Mouse (Mus musculus) urinary bladder, postnatal 14 days (tissue): ENCODE measurements at regions not wholly inside any gene's neighbourhood (a gene's known extent, or its start where the extent isn't known, plus 50 kb on each side); places are given as distances from the start of the nearest gene placed in this dataset.

Experiments used
- DNase-seq: peaks from one replicate; pipeline ENCODE4 v3.0.0; 2021; ENCODE audit warnings: low spot score

DNA sequence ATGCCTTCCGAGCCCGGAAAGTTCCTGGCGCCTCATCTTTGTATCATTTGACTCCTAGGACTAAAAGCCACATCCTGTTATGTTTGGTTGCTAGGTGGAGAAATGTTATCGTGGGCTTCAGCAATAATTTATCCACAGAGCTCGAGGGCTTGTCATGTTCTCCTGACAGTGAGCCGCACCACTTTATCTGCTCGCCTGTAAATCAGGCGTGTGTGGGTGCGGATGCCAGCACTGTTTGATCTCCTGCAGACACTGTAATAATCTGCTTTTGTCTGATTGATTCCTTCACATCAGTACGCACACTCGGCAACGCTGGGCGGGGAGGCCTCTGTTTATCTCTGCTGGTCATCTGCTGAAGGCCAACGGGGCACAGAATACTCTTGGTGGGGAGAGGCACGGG lies 178.5 kb upstream of the Zfp64 start:
- DNase-seq = no peak

DNA sequence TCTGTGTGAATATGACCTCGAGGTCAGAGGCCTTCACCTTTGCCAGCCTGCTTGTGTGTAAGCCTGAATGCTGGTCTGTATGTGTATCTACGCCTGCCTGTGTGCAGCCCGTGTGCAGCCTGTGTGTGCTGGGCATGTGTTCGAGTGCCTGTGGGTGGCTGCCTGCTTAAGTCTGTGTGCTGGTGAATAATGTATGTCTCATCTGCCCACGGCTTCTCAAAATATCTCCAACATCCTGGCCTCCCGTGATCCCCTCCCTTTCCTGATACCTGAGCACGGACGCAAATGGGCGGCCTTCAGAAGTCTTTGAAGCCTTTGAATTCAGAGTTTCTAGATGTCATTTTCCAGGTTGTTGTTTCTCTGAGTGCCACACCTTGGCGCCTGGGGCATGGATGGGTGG lies 170.1 kb upstream of the Zfp64 start:
- DNase-seq = no peak

DNA sequence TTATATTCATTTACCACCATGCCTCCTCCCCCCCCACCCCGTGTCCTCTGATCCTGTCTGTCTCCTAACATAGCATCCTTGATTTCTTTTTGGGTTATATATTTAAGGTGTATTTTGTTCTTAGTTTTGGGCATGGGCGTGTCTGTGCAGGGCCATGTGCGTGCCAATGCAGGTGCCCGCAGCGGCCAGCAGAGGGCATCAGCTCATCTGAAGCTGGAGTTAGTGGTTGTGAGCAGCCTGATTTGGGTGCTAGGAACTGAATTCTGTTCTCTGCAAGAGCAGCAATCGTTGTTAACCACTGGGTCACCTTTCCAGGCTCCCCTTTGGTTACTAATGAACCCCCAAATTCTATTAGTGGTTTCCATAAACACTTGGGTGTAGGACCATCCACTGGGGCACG lies 167.5 kb upstream of the Zfp64 start:
- no peak for DNase-seq

DNA sequence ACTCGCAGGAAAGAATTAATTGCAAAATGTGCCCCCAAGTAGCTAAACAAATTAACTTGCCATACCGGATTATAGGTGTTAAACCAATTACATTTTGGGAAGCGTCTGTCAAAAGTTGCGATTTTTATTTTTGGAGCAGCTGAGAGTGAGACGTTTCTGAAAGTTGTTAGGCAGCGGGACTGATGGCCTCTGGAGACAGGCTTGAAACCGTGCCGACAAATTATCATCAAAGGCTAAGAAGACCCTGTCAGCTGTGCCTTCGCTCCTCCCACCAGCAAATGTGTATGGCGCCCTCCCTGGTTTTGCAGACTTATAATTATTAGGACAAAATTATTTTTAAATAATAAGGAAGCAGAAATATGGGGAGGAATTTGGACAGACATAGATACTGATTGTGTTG lies 161.5 kb upstream of the Zfp64 start:
- no peak for DNase-seq

DNA sequence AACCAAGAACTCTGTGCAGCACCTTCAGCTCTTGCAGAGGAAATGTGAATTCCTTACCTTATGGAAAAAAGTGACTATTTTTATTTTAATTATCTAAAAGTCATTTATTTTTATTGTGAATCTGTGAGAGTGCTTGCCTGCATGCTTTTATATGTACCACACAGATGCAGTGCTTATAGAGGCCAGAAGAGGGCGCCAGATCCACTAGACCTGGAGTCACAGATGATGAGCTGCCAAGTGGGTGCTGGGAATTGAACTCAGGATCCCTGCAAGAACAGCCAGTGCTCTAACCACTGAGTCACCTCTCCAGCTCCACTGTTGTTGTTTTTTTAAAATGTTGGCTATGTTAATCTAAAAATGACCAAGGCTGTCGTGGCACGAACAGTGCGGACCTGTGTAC lies 153.7 kb upstream of the Zfp64 start:
- no peak for DNase-seq

DNA sequence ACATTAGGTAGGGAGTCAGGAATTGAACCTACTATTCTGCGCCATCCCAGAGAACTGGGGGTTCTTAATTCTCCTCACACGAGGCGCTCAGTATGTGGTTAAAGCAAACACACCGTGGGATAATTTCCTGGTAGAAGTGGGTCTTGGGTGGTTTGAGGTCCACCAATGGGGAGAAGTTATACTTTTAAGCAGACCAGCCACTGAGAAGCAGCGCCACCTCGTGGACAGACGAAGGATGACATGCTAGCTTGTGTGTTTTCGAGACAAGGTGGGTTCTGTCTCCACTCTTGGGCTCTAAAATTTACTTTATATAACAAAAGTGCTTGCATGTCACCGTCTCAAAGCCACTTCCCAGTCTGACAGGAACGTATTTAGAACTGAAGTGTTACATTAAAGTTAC lies 152.7 kb upstream of the Zfp64 start:
- peak; percentile 44 for DNase-seq

DNA sequence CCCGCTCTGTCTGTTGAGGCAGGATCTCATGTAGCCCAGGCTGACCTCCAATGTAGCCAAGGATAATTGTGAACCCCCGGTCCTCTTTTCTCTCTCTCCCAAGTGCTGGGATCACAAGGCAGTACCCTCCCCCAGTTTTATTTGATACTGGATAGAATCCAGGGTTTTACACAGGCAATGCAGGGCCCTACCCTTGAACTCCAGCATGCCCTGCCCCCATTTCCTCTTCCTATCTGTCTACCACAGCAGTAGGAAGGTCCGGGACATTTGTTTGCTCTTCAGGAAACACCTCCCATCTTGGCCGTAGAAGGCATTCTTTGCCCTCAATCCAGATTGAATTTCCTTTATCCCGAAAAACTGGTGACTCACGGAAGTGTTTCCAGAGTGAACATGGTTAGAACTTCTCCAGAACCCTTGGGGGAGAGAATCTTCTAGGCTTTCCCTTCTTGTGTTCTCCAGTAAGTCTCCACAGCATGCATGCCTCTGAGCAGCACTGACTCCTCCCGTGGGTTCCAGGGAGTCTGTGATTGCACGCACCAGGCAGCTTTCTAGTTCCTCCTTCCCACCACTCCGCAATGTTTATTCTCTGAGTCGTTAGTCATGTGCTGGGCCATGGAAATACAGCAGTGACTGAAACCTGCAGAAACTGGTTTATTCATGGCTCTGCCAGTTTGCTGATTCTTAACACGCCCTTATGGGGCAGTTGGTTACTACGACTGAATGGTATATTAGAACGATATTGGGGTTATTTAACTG lies 146.3 kb upstream of the Zfp64 start:
- no peak for DNase-seq

DNA sequence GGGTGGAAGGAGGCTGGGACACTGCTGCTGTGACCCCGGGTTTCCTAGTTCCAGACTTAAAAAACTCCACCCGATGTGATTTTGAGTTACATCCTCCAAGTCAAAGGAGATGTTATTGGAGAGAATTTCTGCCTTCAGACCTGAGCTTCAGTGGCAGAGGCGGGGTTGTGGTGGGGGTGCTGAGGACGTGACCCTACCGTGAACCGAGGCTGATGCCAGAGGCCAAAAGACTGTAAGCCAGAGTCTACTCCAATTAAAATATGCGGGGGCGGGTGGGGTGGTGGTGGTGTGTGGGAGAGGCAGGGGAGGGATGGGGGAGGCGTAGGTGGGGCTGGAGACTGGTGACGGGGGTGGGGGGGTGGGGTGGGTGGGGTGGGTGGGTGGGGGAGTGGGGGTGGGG lies 145.1 kb upstream of the Zfp64 start:
- DNase-seq = no peak

DNA sequence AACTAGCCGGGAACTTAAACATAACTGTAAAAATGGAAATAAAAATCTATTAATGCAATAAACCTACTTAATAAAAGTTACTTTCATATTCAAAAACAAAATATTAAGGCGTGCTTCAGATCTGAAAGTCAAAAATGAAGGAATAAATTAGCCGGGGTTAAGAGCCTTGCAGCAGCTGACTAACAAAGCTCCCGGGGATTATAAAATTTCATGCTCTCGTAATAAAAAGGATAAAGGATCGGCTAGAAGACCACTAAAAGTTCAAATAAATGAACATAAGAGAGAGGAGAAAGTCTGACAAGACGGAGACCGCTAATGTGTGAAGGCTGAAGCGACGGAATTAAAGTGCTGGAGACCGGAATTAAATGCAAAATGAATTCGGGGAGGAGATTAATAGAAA lies 144.3 kb upstream of the Zfp64 start:
- no peak for DNase-seq

DNA sequence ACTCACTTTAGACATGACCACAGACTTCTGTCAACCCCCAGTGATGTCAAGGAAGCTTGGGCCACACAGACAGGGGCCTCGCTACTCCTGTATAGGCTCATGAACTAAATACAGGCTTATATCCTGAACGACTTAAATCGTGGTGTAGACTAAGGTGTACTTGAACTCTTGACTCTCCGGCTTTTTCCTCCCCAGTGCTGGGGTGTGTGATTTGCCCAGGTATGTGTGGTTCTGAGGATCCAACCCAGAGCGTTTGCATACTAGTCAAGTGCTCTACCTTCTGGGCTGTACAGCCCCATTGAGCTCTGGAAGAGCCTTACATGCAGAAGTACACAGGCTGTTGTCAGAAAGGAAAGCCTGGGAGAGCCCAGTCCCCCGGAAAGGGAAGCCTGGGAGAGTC lies 143.2 kb upstream of the Zfp64 start:
- DNase-seq = no peak

DNA sequence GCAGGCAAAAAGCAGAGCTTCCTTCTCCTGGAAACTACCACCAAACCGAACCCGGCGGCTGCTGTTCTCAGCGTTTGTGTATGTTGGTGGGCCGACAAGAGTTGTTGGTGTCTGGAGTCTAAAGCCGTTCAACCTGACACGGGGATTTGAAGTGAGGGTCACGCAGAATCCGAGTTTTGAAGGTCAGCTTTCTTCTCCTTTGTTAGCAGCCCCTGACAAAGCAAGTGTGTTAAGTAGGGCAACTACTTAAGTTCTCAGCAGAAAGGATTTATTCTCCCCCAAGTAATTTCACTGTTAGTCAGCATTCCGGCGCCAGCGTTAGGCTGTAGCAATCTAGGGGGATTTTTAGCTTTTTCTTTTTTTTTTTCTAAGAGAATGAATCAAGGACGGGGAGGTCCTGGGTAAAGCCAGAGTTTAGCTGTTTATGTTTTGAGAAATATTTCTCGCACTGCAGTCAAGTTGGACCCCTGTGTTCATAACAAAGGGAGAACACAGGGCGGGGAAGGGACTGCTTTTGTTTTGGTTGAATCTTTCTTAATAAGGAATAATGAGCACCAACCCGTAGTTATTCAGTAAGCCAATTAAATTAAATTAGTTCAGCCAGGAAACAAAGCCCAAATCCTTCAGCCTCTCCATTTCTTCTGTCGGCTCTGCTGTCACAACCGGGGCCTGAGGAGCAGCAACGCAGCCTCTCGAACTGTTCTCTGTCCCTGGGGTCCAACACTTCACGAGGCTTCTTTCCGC lies 138.8 kb upstream of the Zfp64 start:
- no peak for DNase-seq

DNA sequence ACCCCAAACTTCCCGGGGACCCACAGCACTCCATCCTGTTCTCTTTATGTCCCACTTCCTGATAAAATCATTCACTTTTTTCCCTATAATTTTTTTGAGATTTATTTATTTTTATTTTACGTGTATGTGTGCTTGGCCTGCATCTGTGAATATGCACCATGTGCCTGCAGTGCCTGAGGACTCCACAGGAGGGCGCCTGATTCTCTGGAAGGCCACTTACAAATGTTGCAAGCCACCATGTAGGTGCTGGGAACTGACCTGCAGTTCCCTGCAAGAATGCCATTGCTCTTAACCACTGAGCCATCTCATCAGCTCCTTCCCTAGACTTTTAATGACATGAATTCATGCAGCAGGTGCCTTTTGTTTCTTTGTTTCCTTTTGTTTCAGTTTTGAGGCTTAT lies 134.9 kb upstream of the Zfp64 start:
- DNase-seq = no peak

DNA sequence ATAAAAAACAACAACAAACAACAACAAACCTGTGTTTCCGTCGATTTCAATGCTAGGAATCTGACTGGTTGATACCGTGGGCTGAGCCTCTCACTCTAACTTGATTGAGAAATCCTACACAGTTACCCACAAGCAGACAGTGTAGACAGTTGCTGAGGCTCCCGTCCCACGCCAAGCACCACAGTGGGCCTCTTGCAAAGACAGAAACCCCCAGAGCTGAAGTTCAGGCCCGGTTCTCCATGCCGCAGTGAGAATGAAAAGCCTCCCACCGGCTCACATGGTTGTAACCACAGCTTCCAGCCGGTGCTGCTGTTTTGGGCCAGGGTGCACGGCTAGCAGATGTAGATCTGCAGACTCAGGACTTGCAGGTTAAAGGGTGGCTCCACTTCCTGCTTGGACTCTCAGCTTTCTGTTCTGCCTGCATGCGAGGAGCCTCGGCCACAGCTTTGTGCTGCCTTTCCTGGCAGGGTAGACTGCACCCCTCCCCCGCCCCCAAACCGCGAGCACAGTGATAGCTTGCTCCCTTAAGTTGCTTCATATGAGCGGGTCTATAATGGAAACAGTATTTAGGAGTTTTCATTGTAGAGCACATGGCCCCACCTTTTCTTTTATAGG lies 133.6 kb upstream of the Zfp64 start:
- DNase-seq = no peak

DNA sequence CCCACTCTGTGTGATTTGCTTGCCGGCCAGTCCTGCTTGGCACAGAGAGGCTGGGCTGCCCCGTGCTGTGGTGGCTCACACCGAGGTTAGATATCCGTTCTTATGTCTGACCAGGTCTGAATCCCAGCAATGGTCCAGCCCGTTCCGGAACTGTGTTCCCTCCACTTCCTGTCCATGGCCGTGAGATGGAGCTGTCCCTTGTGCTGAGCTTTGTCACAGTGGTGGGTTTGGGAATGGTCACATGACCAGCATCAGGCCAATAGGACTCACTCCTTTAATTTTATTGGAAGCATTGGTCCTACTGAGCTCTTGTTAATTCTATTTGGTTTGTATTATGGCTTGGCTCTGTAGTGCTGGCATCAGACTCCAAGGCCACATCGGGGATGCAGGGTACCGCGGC lies 132.9 kb upstream of the Zfp64 start:
- DNase-seq = no peak

DNA sequence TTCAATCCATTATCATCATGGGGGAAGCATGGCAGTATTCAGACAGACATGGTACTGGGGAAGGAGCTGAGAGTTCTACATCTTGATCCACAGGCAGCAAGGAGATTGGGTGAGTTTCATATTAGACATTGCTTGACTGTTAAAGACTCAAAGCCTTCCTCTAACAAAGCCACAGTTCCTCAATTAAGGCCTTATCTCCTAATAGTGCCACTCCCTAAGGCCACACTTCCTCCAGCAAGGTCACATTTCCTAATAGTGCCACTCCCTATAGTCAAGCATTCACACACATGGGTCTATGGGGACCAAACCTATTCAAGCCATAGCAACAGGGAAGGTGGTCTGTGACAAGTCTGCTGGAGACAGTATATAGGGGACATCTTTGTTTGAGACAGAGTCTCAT lies 115.9 kb upstream of the Zfp64 start:
- DNase-seq = no peak

DNA sequence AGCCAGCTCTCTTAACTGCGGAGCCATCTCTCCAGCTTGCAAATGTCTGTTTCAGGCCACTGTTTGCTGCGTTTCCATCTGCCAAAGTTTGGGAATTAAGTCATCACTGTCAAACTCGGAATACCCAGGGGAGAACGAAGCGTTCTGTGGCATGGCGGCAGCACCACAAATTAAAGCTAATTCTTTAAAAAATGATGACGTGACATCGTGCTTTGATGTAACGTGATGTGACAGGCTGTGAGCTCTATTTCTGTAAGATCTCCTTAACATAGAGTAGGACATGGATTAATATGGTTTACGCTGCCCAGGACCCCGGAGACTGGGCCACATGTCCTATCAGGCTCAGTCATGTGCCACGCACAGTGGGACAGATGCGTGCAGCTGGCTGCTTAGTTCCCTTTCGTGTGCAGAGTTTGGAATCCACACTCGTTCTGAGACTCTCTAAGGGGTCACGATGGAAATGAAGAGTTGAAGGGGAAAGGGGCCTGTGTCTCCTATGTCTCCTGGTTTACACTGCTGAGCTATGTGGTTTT lies 109.8 kb upstream of the Zfp64 start:
- DNase-seq = no peak

DNA sequence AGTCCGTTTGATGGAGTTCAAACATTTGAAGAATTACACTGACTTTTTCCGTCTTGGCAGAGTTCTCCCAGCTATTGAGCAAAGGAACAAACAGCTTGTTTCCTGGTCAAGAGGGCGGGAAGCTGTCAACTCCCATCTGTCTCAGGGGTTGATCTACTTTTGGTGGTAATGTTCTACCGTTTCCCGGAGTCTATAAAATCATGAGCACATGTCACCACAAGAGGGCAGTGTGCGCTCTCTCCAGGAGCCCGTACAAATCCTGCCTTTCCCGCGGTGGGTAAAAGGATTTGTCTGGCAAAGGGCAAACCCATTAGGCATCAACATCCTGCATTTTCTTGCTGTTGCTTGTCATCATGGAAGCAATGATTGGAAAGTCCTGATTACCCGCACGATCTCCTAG lies 106.1 kb upstream of the Zfp64 start:
- peak; percentile 77 for DNase-seq

DNA sequence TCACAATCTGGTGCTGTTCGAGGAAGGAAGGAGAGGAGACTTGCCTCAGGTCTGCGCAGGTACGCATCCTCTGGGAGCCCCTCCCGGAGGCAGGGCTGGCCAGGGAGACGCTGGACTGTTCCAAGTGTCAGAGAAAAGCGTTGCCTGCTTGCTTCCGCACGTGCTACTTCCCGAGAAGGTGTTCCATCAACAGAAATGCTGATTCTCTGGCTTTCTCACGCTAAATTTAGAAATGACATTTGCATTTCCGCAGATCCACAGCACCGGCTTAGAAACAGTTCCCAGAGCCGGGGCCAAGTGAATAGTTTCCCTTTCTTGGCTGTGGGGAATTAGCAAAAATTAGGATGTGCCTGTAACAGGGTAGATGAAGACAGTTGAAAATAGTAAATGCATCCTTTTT lies 105.1 kb upstream of the Zfp64 start:
- DNase-seq = no peak

DNA sequence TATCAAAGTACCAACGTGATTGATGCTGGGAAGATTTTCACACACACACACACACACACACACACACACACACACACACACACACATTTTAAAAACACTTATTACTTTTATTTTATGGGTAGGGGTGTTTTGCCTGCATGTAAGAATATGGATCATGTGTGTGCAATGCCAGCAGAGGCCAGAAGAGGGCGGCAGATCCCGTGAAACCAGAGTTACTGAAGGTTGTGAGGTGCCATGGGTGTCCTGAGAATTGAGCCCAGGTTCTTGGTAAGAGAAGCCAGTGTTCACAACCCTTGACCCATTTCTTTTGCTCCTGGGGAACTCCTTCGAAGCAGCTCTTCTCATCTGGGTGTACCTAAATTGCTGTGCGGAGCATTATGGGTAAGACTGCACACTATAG lies 102.4 kb upstream of the Zfp64 start:
- DNase-seq = no peak

DNA sequence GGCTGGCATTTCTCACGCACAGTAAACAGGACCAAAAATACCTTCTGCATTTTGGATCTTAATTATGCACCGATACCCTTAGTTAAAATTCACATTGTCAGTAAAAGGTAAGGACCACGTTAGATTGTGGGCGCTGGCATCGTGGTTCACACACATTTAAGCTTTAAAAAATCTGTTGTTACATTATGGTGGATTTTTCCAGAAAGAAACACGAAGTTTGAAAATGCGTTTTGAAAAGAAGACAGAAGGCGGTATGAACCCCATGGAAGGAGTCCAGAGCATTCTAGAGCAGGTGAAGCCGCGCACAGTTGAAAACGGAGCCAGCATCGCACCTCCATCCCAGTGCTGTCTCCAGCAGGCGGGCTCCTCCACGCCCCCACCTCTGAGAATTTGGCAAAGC lies 94.6 kb upstream of the Zfp64 start:
- DNase-seq = no peak

DNA sequence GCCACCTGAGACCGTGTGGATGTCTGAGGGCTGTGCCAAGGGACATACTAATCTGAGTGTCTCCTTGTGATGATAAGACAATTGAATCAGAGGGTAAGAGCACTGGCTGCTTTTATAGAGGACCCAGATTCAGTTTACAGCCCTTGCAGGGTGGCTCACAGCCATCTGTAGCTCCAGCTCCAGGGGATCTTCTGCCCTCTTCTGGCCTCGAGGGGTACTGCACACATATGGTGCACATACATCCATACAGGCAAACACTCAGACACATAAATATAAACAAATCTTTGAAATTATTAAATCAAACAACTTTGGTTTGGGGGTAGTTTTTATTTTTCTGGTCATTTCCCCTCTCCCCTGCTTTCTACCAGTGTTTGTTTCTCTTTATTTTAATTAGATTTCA lies 86.4 kb upstream of the Zfp64 start:
- no peak for DNase-seq

DNA sequence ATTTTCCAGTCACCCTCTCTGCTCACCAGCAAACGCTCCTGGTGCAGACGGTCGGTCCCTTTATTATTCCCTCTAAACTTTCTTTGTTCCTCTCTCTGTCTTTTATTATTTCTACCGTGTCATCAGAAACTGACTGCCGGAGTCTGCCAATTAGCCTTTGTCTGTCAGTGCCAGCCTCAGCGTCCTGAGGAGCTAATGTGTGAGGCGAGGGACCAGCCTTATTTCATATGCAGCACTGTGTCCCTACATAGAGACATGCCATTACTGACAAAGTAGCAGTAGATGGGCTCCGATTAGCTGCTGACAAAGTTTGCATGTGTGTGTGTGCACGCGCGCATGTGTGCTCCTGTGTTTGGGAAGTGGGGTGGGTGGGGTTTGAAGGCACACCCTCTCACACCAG lies 82.6 kb upstream of the Zfp64 start:
- DNase-seq = no peak

DNA sequence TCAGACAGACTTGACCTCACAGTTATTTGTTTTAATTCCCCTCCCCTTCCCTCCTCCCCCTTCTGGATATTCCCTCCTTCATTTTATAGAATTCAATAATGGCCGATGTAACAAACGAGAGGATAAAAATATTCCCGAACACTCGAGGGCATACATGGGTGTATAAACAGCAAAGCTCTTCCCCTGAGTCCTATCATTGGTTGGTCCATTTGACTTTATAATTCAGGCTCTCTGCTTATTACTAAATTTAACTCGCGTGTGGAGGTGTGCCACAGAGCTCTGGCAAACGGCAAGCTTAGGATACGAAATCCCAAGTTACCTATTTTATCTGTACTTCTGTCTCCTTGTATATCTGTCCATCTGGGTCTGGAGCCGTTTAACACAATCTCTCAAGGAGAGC lies 82.1 kb upstream of the Zfp64 start:
- no peak for DNase-seq
